Mouse (Mus musculus): ENCODE measurements at regions not wholly inside any gene's neighbourhood (a gene's known extent, or its start where the extent isn't known, plus 50 kb on each side); places are given as distances from the start of the nearest gene placed in this dataset.

DNA sequence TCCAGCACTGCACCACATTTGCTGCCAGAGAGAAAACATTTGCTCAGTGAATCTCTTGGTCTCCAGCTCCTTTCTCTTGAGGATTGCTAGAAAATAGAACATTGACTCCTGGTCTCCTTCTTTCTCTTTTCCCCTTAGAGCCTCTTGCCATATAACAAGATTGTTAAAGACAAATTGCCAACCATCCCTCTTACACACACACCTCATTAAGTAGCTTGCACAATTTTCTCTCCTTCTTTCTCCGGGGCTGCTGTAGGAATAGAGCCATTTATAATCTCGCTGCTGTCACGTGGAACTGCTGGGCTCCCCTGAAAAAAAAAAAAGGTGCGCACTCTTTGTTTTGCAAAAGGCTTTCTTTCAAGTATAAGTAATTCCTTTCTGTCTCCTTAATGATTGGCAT is 318.6 kb upstream of the Spred2 start:
- TF ChIP-seq CTCF (IDR thresholded peaks at IDR 0.05; ENCODE audit: control insufficient read depth, insufficient read depth, low read length) (no peak), POLR2A (IDR thresholded peaks at IDR 0.05; ENCODE audit: borderline replicate concordance, control insufficient read depth, low read depth, low read length) (no peak)
